8 mouse cellular contexts compared by ENCODE assay signal in genomic region chr9:64050513-64051065, GRCm38 (mm10). TPM values are rescaled to one million over a fixed set of nuclear protein-coding genes. Genes with fewer than 3 reads are reported as not detected.
DNase-seq lines count a peak whose midpoint lies in the region; ATAC-seq and TF ChIP-seq lines count a peak whose summit lies in the region.

No protein-coding gene starts in this region.

- no peaks in the 10 kb centered on the region for H3K9me3 ChIP-seq in heart, postnatal 0 days (replicated peaks; ENCODE audit: control insufficient read depth, low read length)
- H3K9me3 ChIP-seq in liver, embryonic 15.5 days (replicated peaks) = no peaks in the 10 kb centered on the region

- H3K9ac ChIP-seq in heart, postnatal 0 days (replicated peaks; ENCODE audit: low read depth, low read length) = 0 out of 2 replicates have a peak overlapping the region, but pooled peaks have one; percentile 41
- peak overlapping the region; percentile 51 for H3K9ac ChIP-seq in liver, embryonic 15.5 days

- no peaks in the 10 kb centered on the region for H3K27me3 ChIP-seq in heart, postnatal 0 days (ENCODE audit: control insufficient read depth, insufficient read depth, low read length)
- no peaks in the 10 kb centered on the region for H3K27me3 ChIP-seq in liver, embryonic 15.5 days

- peak overlapping the region; percentile 18; the same call in 1 of the 2 replicates for H3K27ac ChIP-seq in layer of hippocampus, adult 2 months
- H3K27ac ChIP-seq in brown adipose tissue, adult 24 weeks (replicated peaks; ENCODE audit: low read depth, low read length) = peak overlapping the region; percentile 4; the same call in 1 of the 2 replicates
- H3K27ac ChIP-seq in heart, postnatal 0 days (ENCODE audit: low read depth) = peak overlapping the region; percentile 77
- peak overlapping the region; percentile 99 for H3K27ac ChIP-seq in liver, embryonic 15.5 days (replicated peaks)

- DNase-seq in layer of hippocampus, adult 2 months (ENCODE audit: low spot score in 2 of 2) = peak; percentile 3 to 11
- no peak for DNase-seq in layer of hippocampus, postnatal 10 days (ENCODE audit: low spot score in 2 of 2)
- peak; percentile 38 for DNase-seq in heart, postnatal 0 days (ENCODE audit: low spot score)
- no peak for DNase-seq in cerebellum, postnatal 36 days
- no peak for DNase-seq in layer of hippocampus, adult 9-10 months (ENCODE audit: low spot score)
- DNase-seq in thymus, postnatal 10 days (ENCODE audit: low spot score in 2 of 2) = no peak

- H3K4me3 ChIP-seq in layer of hippocampus, adult 2 months = peak overlapping the region; percentile 55
- H3K4me3 ChIP-seq in brown adipose tissue, adult 24 weeks (ENCODE audit: insufficient read depth, low read depth, low read length) = no peak overlapping the region
- peak overlapping the region; percentile 47 for H3K4me3 ChIP-seq in heart, postnatal 0 days (ENCODE audit: low read depth, low read length)
- peak overlapping the region; percentile 54 for H3K4me3 ChIP-seq in liver, embryonic 15.5 days (replicated peaks)

- TF ChIP-seq EP300 in heart, postnatal 0 days (IDR thresholded peaks at IDR 0.05; ENCODE audit: low read depth) = no peak

- no peaks in the 10 kb centered on the region for H3K36me3 ChIP-seq in heart, postnatal 0 days (replicated peaks; ENCODE audit: control insufficient read depth, insufficient read depth, low read length)
- no peaks in the 10 kb centered on the region for H3K36me3 ChIP-seq in liver, embryonic 15.5 days (replicated peaks)

- H3K4me2 ChIP-seq in heart, postnatal 0 days (ENCODE audit: low read depth, low read length) = peak overlapping the region; percentile 60
- peak overlapping the region; percentile 72 for H3K4me2 ChIP-seq in liver, embryonic 15.5 days

- no peak; the same call in 1 of the 2 replicates for ATAC-seq in heart, postnatal 0 days (ENCODE audit: insufficient read depth, low read depth)
- ATAC-seq in liver, embryonic 15.5 days (ENCODE audit: insufficient read depth) = 0 out of 2 replicates have a peak, but pooled peaks have one; percentile 18

- no peak for TF ChIP-seq CTCF in layer of hippocampus, adult 2 months (conservative IDR thresholded peaks at IDR 0.05)
- TF ChIP-seq CTCF in heart, postnatal 0 days (IDR thresholded peaks at IDR 0.05; ENCODE audit: low read depth) = no peak

- 18% methylated on average over 8 of the region's 8 CpGs for WGBS in heart, postnatal 0 days
- 26% methylated on average over 8 of the region's 8 CpGs for WGBS in liver, embryonic 15.5 days (ENCODE audit: insufficient replicate concordance)

- H3K4me1 ChIP-seq in brown adipose tissue, adult 24 weeks (ENCODE audit: control insufficient read depth, insufficient read depth, insufficient read length, low read length) = peaks cover 9% of the 10 kb centered on the region; the same call in 1 of the 2 replicates
- H3K4me1 ChIP-seq in heart, postnatal 0 days (ENCODE audit: control insufficient read depth, insufficient read depth) = peaks cover 14% of the 10 kb centered on the region
- H3K4me1 ChIP-seq in liver, embryonic 15.5 days (replicated peaks) = peaks cover 96% of the 10 kb centered on the region

RNA-seq across cellular contexts. Expression of gene Smad6, which starts 28.7 kb away (rescaled TPM):
- total RNA-seq in layer of hippocampus, adult 2 months (2021) = 1 to 10 TPM; 2.1 to 2.3 TPM
- 1 to 10 TPM; 1.7 to 3.7 TPM for total RNA-seq in layer of hippocampus, postnatal 10 days (2021)
- 5.3 and 14.8 TPM in 2 replicates for polyA plus RNA-seq in brown adipose tissue, adult 24 weeks (2012; ENCODE audit: insufficient read depth, insufficient read length, missing spikeins)
- 68.4 and 93.1 TPM in 2 replicates for total RNA-seq in heart, postnatal 0 days (2014; rRNA removed; ENCODE audit: low replicate concordance)
- 5.6 and 6.7 TPM in 2 replicates for polyA plus RNA-seq in heart, postnatal 0 days (2015; fragmentation: Nextera tagmentation; extraction: Ambion mirVana)
- polyA plus RNA-seq in liver, embryonic 15.5 days (2015; fragmentation: Nextera tagmentation; extraction: Ambion mirVana) = 2.3 and 2.9 TPM in 2 replicates

Comparison
In these comparisons a context has a peak if more than half of its experiments do, and no peak if none do; other contexts are left out.
1. DNase-seq: peak in layer of hippocampus, adult 2 months (2 of 2) and heart, postnatal 0 days (single experiment); none in layer of hippocampus, postnatal 10 days (0 of 2), cerebellum, postnatal 36 days (0 of 2), layer of hippocampus, adult 9-10 months (single experiment) and thymus, postnatal 10 days (0 of 2).
2. H3K27ac ChIP-seq: peak in every context shown above with its lines; median percentile 99 in liver, embryonic 15.5 days; 77 in heart, postnatal 0 days; 18 in layer of hippocampus, adult 2 months; 4 in brown adipose tissue, adult 24 weeks.
3. RNA of gene Smad6, which starts 28.7 kb away (total RNA-seq): 68.4 to 93.1 TPM in heart, postnatal 0 days; 1.7 to 3.7 TPM in layer of hippocampus, postnatal 10 days and 2.1 to 2.3 TPM in layer of hippocampus, adult 2 months; every median in the first group is over 10 times any median in the second.